Comparison of ENCODE assay signal across 27 mouse cellular contexts in the genomic region with DNA sequence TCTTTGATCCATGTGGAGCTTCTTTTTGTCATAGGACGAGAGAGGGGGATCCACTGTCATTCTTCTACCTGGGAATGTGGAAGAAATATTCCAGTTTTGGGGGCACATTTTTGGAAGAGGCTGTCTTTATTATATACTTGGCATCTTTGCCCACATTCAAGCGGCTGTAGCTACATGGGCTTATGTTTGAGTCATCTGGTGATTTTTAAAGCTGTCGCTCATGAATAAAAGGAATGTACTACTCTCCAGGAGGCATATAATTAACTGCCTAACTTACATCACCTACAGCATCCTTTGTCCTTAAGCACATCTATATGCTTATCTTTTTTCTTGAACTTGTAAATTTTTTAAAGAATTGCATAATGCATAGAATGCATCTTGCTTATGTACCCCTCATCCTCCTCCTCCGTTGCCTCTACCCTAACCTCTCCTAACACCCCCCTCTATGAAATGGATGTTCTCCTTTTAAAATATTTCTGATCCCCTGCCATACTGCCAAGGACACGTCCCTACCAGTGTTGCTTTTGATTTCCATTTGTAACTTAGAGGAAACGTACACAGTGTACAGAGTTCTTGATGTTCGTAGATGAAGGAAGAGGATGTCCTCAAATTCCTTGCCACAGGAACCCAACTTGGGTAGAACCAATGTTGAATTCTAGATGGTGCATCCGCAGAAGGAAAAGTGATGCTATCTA.
"Had no signal": no experiment of that assay in that cellular context is flagged by ENCODE, and none has a peak within 500 bp of the region (broad histone marks: within the 10 kb centered on the region; RNA-seq: fewer than 3 reads in every experiment).

No protein-coding gene starts in this region.

- H3K4me3 ChIP-seq: heart, adult 2 months; heart, embryonic 13.5 days; heart, embryonic 15.5 days; hindbrain, embryonic 13.5 days; hindbrain, embryonic 15.5 days; kidney, embryonic 15.5 days; limb, embryonic 13.5 days; limb, embryonic 15.5 days; liver, embryonic 12.5 days had no signal

- H3K27me3 ChIP-seq: heart, embryonic 13.5 days; heart, embryonic 15.5 days; hindbrain, embryonic 13.5 days; hindbrain, embryonic 15.5 days; kidney, embryonic 15.5 days; limb, embryonic 13.5 days; limb, embryonic 15.5 days; liver, embryonic 12.5 days had no signal

- H3K36me3 ChIP-seq: heart, embryonic 13.5 days; heart, embryonic 15.5 days; hindbrain, embryonic 13.5 days; hindbrain, embryonic 15.5 days; kidney, embryonic 15.5 days; limb, embryonic 13.5 days; limb, embryonic 15.5 days; liver, embryonic 12.5 days had no signal

- H3K9me3 ChIP-seq: heart, embryonic 13.5 days; heart, embryonic 15.5 days; hindbrain, embryonic 13.5 days; hindbrain, embryonic 15.5 days; kidney, embryonic 15.5 days; limb, embryonic 13.5 days; limb, embryonic 15.5 days; liver, embryonic 12.5 days had no signal

- H3K9ac ChIP-seq: heart, embryonic 13.5 days; heart, embryonic 15.5 days; hindbrain, embryonic 13.5 days; hindbrain, embryonic 15.5 days; kidney, embryonic 15.5 days; limb, embryonic 13.5 days; limb, embryonic 15.5 days; liver, embryonic 12.5 days; liver, embryonic 14.5 days had no signal

- ATAC-seq: hindbrain, postnatal 0 days; intestine, embryonic 16.5 days; liver, embryonic 12.5 days had no signal

- DNase-seq: gastrocnemius, postnatal 14 days; gastrocnemius, postnatal 36 days; heart, adult 11 months; heart, adult 2 months; heart, postnatal 14 days; heart, postnatal 36 days; kidney, adult 11 months; kidney, adult 2 months; kidney, adult 9 months; kidney, postnatal 14 days; kidney, postnatal 36 days; layer of hippocampus, adult 9-11 months; layer of hippocampus, postnatal 36 days; left cerebral cortex, postnatal 4 days had no signal

- H3K27ac ChIP-seq: heart, adult 2 months; heart, embryonic 13.5 days; heart, embryonic 15.5 days; hindbrain, embryonic 13.5 days; hindbrain, embryonic 15.5 days; hindbrain, postnatal 0 days; kidney, embryonic 15.5 days; kidney, postnatal 0 days; limb, embryonic 13.5 days; limb, embryonic 15.5 days; liver, embryonic 12.5 days; liver, embryonic 14.5 days had no signal

- H3K4me2 ChIP-seq: heart, embryonic 11.5 days; heart, embryonic 13.5 days; heart, embryonic 15.5 days; hindbrain, embryonic 13.5 days; hindbrain, embryonic 15.5 days; kidney, embryonic 15.5 days; limb, embryonic 13.5 days; limb, embryonic 15.5 days; liver, embryonic 12.5 days had no signal

- H3K4me1 ChIP-seq: heart, embryonic 13.5 days; heart, embryonic 15.5 days; hindbrain, embryonic 13.5 days; hindbrain, embryonic 15.5 days; kidney, embryonic 15.5 days; limb, embryonic 13.5 days; limb, embryonic 15.5 days; liver, embryonic 12.5 days had no signal
